17 mouse cellular contexts compared by ENCODE assay signal in genomic region chr4:122022854-122023253, GRCm38 (mm10).
DNase-seq lines count a peak whose midpoint lies in the region; ATAC-seq lines count a peak whose summit lies in the region.
"Had no signal": no experiment of that assay in that cellular context is flagged by ENCODE, and none has a peak within 500 bp of the region (broad histone marks: within the 10 kb centered on the region; RNA-seq: fewer than 3 reads in every experiment).

No protein-coding gene starts in this region.

- no peak overlapping the region for H3K27ac ChIP-seq in embryonic facial prominence, embryonic 12.5 days
- H3K27ac ChIP-seq in embryonic facial prominence, embryonic 10.5 days (replicated peaks): no peak overlapping the region
- H3K27ac ChIP-seq in hindbrain, embryonic 13.5 days: no peak overlapping the region
- H3K27ac ChIP-seq in hindbrain, embryonic 10.5 days: no peak overlapping the region
- H3K27ac ChIP-seq in midbrain, embryonic 11.5 days (ENCODE audit: low read depth, low read length): no peak overlapping the region
- H3K27ac ChIP-seq in midbrain, embryonic 10.5 days (replicated peaks): no peak overlapping the region
- no peak overlapping the region for H3K27ac ChIP-seq in stomach, embryonic 16.5 days (ENCODE audit: low read length)

- ATAC-seq in embryonic facial prominence, embryonic 12.5 days (ENCODE audit: insufficient number of reproducible peaks, insufficient read depth, low FRiP score, low TSS enrichment): peak; percentile 38
- ATAC-seq in hindbrain, embryonic 13.5 days (ENCODE audit: low FRiP score): peak; percentile 46
- ATAC-seq in midbrain, embryonic 11.5 days (ENCODE audit: low FRiP score): peak; percentile 47
- peak; percentile 50; the same call in 1 of the 2 replicates for ATAC-seq in stomach, embryonic 16.5 days (ENCODE audit: insufficient read depth, low FRiP score)
- ATAC-seq: CD4-positive, CD25-positive, alpha-beta regulatory T cell, adult 4 months; forebrain, embryonic 16.5 days; intestine, embryonic 16.5 days; lung, postnatal 0 days had no signal

- no peak overlapping the region for H3K4me2 ChIP-seq in embryonic facial prominence, embryonic 12.5 days (replicated peaks)
- no peak overlapping the region for H3K4me2 ChIP-seq in hindbrain, embryonic 13.5 days
- no peak overlapping the region for H3K4me2 ChIP-seq in midbrain, embryonic 11.5 days
- no peak overlapping the region for H3K4me2 ChIP-seq in stomach, embryonic 16.5 days (ENCODE audit: low read depth, low read length)

- H3K36me3 ChIP-seq in embryonic facial prominence, embryonic 12.5 days: no peaks in the 10 kb centered on the region
- no peaks in the 10 kb centered on the region for H3K36me3 ChIP-seq in embryonic facial prominence, embryonic 10.5 days (replicated peaks)
- H3K36me3 ChIP-seq in hindbrain, embryonic 13.5 days: no peaks in the 10 kb centered on the region
- no peaks in the 10 kb centered on the region for H3K36me3 ChIP-seq in hindbrain, embryonic 10.5 days
- H3K36me3 ChIP-seq in midbrain, embryonic 11.5 days (ENCODE audit: control insufficient read depth, insufficient read depth, low read length): no peaks in the 10 kb centered on the region
- no peaks in the 10 kb centered on the region for H3K36me3 ChIP-seq in midbrain, embryonic 10.5 days
- no peaks in the 10 kb centered on the region for H3K36me3 ChIP-seq in stomach, embryonic 16.5 days (ENCODE audit: control insufficient read depth, insufficient read depth, low read length)
- H3K36me3 ChIP-seq: G1E had no signal

- no peak for DNase-seq in embryonic facial prominence, embryonic 10.5 days (ENCODE audit: low spot score)
- no peak for DNase-seq in hindbrain, embryonic 10.5 days (ENCODE audit: low spot score)
- no peak for DNase-seq in midbrain, embryonic 11.5 days (ENCODE audit: low spot score, missing footprints)
- no peak for DNase-seq in midbrain, embryonic 10.5 days (ENCODE audit: low spot score)
- DNase-seq in right cerebral cortex, adult 2 months (ENCODE audit: low spot score in 2 of 2): no peak
- DNase-seq: cerebellum, postnatal 14 days; kidney, postnatal 14 days; right cerebral cortex, postnatal 4 days; thymus, adult 18-20 months had no signal

- no peak overlapping the region for H3K9ac ChIP-seq in embryonic facial prominence, embryonic 12.5 days
- H3K9ac ChIP-seq in hindbrain, embryonic 13.5 days: no peak overlapping the region
- no peak overlapping the region for H3K9ac ChIP-seq in midbrain, embryonic 11.5 days (ENCODE audit: low read length)
- no peak overlapping the region for H3K9ac ChIP-seq in stomach, embryonic 16.5 days (ENCODE audit: low read length)

- H3K4me1 ChIP-seq in embryonic facial prominence, embryonic 12.5 days: no peaks in the 10 kb centered on the region
- no peaks in the 10 kb centered on the region for H3K4me1 ChIP-seq in embryonic facial prominence, embryonic 10.5 days
- no peaks in the 10 kb centered on the region for H3K4me1 ChIP-seq in hindbrain, embryonic 13.5 days (replicated peaks)
- no peaks in the 10 kb centered on the region for H3K4me1 ChIP-seq in hindbrain, embryonic 10.5 days (replicated peaks)
- H3K4me1 ChIP-seq in midbrain, embryonic 11.5 days (ENCODE audit: control insufficient read depth, insufficient read depth, low read length): no peaks in the 10 kb centered on the region
- H3K4me1 ChIP-seq in midbrain, embryonic 10.5 days: no peaks in the 10 kb centered on the region
- no peaks in the 10 kb centered on the region for H3K4me1 ChIP-seq in stomach, embryonic 16.5 days (ENCODE audit: control insufficient read depth, insufficient read depth, low read length)

- H3K9me3 ChIP-seq in embryonic facial prominence, embryonic 12.5 days: peaks cover 70% of the 10 kb centered on the region
- H3K9me3 ChIP-seq in embryonic facial prominence, embryonic 10.5 days: peaks cover 94% of the 10 kb centered on the region
- peaks cover 85% of the 10 kb centered on the region for H3K9me3 ChIP-seq in hindbrain, embryonic 13.5 days
- peaks cover 92% of the 10 kb centered on the region for H3K9me3 ChIP-seq in hindbrain, embryonic 10.5 days
- H3K9me3 ChIP-seq in midbrain, embryonic 11.5 days (ENCODE audit: control insufficient read depth, low read length): peaks cover 64% of the 10 kb centered on the region
- H3K9me3 ChIP-seq in midbrain, embryonic 10.5 days (replicated peaks): peaks cover 98% of the 10 kb centered on the region
- H3K9me3 ChIP-seq in stomach, embryonic 16.5 days (replicated peaks; ENCODE audit: control insufficient read depth, low read length): peaks cover 36% of the 10 kb centered on the region

- no peak overlapping the region for H3K4me3 ChIP-seq in embryonic facial prominence, embryonic 12.5 days
- no peak overlapping the region for H3K4me3 ChIP-seq in embryonic facial prominence, embryonic 10.5 days
- H3K4me3 ChIP-seq in hindbrain, embryonic 13.5 days: no peak overlapping the region
- no peak overlapping the region for H3K4me3 ChIP-seq in hindbrain, embryonic 10.5 days
- no peak overlapping the region for H3K4me3 ChIP-seq in midbrain, embryonic 11.5 days (ENCODE audit: low read depth, low read length)
- no peak overlapping the region for H3K4me3 ChIP-seq in midbrain, embryonic 10.5 days
- H3K4me3 ChIP-seq in stomach, embryonic 16.5 days (replicated peaks; ENCODE audit: low read length): no peak overlapping the region

- no peaks in the 10 kb centered on the region for H3K27me3 ChIP-seq in embryonic facial prominence, embryonic 12.5 days
- H3K27me3 ChIP-seq in embryonic facial prominence, embryonic 10.5 days (replicated peaks; ENCODE audit: low read depth, poor library complexity, severe bottlenecking): no peaks in the 10 kb centered on the region
- H3K27me3 ChIP-seq in hindbrain, embryonic 13.5 days: no peaks in the 10 kb centered on the region
- no peaks in the 10 kb centered on the region for H3K27me3 ChIP-seq in hindbrain, embryonic 10.5 days (ENCODE audit: insufficient read depth, poor library complexity, severe bottlenecking)
- H3K27me3 ChIP-seq in midbrain, embryonic 11.5 days (ENCODE audit: control insufficient read depth, insufficient read depth, low read length): no peaks in the 10 kb centered on the region
- H3K27me3 ChIP-seq in midbrain, embryonic 10.5 days (ENCODE audit: low read depth, poor library complexity, severe bottlenecking): no peaks in the 10 kb centered on the region
- H3K27me3 ChIP-seq in stomach, embryonic 16.5 days (ENCODE audit: control insufficient read depth, insufficient read depth, low read length): no peaks in the 10 kb centered on the region

- WGBS in embryonic facial prominence, embryonic 12.5 days: 88% methylated on average over 15 of the region's 15 CpGs
- 90% methylated on average over 15 of the region's 15 CpGs for WGBS in embryonic facial prominence, embryonic 10.5 days
- WGBS in hindbrain, embryonic 13.5 days: 85% methylated on average over 15 of the region's 15 CpGs
- 90% methylated on average over 15 of the region's 15 CpGs for WGBS in hindbrain, embryonic 10.5 days
- WGBS in midbrain, embryonic 11.5 days: 92% methylated on average over 15 of the region's 15 CpGs
- 91% methylated on average over 15 of the region's 15 CpGs for WGBS in midbrain, embryonic 10.5 days
- WGBS in stomach, embryonic 16.5 days: 85% methylated on average over 15 of the region's 15 CpGs
